Mouse (Mus musculus) liver, embryonic 15.5 days (tissue): ENCODE results near the gene Coro1b. TPM values are rescaled to one million over a fixed set of nuclear protein-coding genes. Genes with fewer than 3 reads are reported as not detected.
"Not testable (repeated sequence)": the region's sequence is repeated elsewhere in the genome, so short reads cannot be mapped to it uniquely, and the experiment has no call there.

Experiments used
- ATAC-seq: fragments of 200-750 bp; cut with Nextera tagmentation; 2 replicates; pipeline ENCODE4 v1.8.0; 2017; ENCODE audit warnings: moderate number of reproducible peaks, mild to moderate bottlenecking, moderate library complexity; ENCODE audit not compliant: insufficient read depth
- H3K27ac ChIP-seq: fragments of 300-500 bp; sonication (generic); replicated peaks from 2 replicates; pipeline ENCODE4 v1.5.1; 2015; ENCODE audit warnings: mild to moderate bottlenecking, inconsistent platforms
- H3K27me3 ChIP-seq: fragments of 300-500 bp; sonication (generic); 2 replicates; pipeline ENCODE4 v1.6.1; 2015; ENCODE audit warnings: mild to moderate bottlenecking, inconsistent platforms
- H3K36me3 ChIP-seq: fragments of 300-500 bp; sonication (generic); replicated peaks from 2 replicates; pipeline ENCODE4 v1.6.1; 2015; ENCODE audit warnings: moderate library complexity, mild to moderate bottlenecking, inconsistent platforms
- H3K4me1 ChIP-seq: fragments of 300-500 bp; sonication (generic); replicated peaks from 2 replicates; pipeline ENCODE4 v1.6.1; 2015; ENCODE audit warnings: inconsistent platforms
- H3K4me2 ChIP-seq: fragments of 300-500 bp; sonication (generic); 2 replicates; pipeline ENCODE4 v1.6.1; 2015; ENCODE audit warnings: moderate library complexity, mild to moderate bottlenecking, inconsistent platforms
- H3K4me3 ChIP-seq: fragments of 300-500 bp; sonication (generic); replicated peaks from 2 replicates; pipeline ENCODE4 v1.5.1; 2015; ENCODE audit warnings: mild to moderate bottlenecking, inconsistent platforms
- H3K9ac ChIP-seq: fragments of 300-500 bp; sonication (generic); 2 replicates; pipeline ENCODE4 v1.6.1; 2015; ENCODE audit warnings: moderate library complexity, mild to moderate bottlenecking, inconsistent platforms
- H3K9me3 ChIP-seq: fragments of 300-500 bp; sonication (generic); replicated peaks from 2 replicates; pipeline ENCODE4 v1.6.1; 2016; ENCODE audit warnings: inconsistent platforms
- WGBS: fragments of 180-500 bp; shearing (Covaris S2); methylation state at CpG from one replicate; pipeline ENCODE4 v1.1.7; 2015; ENCODE audit warnings: mixed read lengths; ENCODE audit not compliant: insufficient replicate concordance; 5-methylcytosine and 5-hydroxymethylcytosine counted together
- polyA plus RNA-seq: library from polyadenylated mRNA; unstranded; fragments of >200 nt; fragmentation: Nextera tagmentation; extraction: Ambion mirVana; gene quantifications from 2 replicates; pipeline ENCODE4 v1.2.1, GENCODE M21; 2015

The Coro1b gene
- polyA plus RNA-seq, 1 experiment from 2014 or later = 71.8 TPM

- H3K4me2 ChIP-seq = peak overlapping the region; percentile 80
- peaks cover 19% of the 10 kb centered on the region for H3K36me3 ChIP-seq
- whole genome bisulfite sequencing = 2% methylated on average over 38 of the region's 38 CpGs
- peaks cover 60% of the 10 kb centered on the region for H3K4me1 ChIP-seq
- H3K4me3 ChIP-seq = peak overlapping the region; percentile 59
- H3K9me3 ChIP-seq = no peaks in the 10 kb centered on the region
- H3K27ac ChIP-seq = peak overlapping the region; percentile 79
- no peaks in the 10 kb centered on the region for H3K27me3 ChIP-seq
- ATAC-seq = peak; percentile 56
- peak overlapping the region; percentile 49 for H3K9ac ChIP-seq
Measured at GRCm38 (mm10) chr19:4121097-4121805, 27.2 kb upstream of the Coro1b start.

GRCm38 (mm10) chr19:4121896-4122295, 26.5 kb upstream of the Coro1b start:
- not testable (repeated sequence) for H3K9me3 ChIP-seq, H3K9ac ChIP-seq, H3K27me3 ChIP-seq, ATAC-seq
- Histone ChIP-seq H3K4me1 (peaks cover 67% of the 10 kb centered on the region), H3K4me3 (peak overlapping the region; percentile 59), H3K27ac (peak overlapping the region; percentile 79), H3K4me2 (peak overlapping the region; percentile 80), H3K36me3 (peaks cover 13% of the 10 kb centered on the region)
- WGBS = 35% methylated on average over 6 of the region's 6 CpGs

GRCm38 (mm10) chr19:4122411-4123370, 25.7 kb upstream of the Coro1b start:
- peaks cover 75% of the 10 kb centered on the region for H3K4me1 ChIP-seq
- H3K4me3 ChIP-seq = no peak overlapping the region
- no peaks in the 10 kb centered on the region for H3K27me3 ChIP-seq
- ATAC-seq = no peak
- H3K9ac ChIP-seq = no peak overlapping the region; the same call in 1 of the 2 replicates
- 25% methylated on average over 7 of the region's 7 CpGs for WGBS
- no peaks in the 10 kb centered on the region for H3K9me3 ChIP-seq
- peak overlapping the region; percentile 79 for H3K27ac ChIP-seq
- peak overlapping the region; percentile 31 for H3K4me2 ChIP-seq
- peaks cover 8% of the 10 kb centered on the region; the same call in 1 of the 2 replicates for H3K36me3 ChIP-seq

- H3K27ac ChIP-seq = peak overlapping the region; percentile 79
- ATAC-seq = no peak
- H3K4me3 ChIP-seq = no peak overlapping the region
- H3K4me1 ChIP-seq = peaks cover 89% of the 10 kb centered on the region
- peak overlapping the region; percentile 79; the same call in 1 of the 2 replicates for H3K4me2 ChIP-seq
- no peaks in the 10 kb centered on the region for H3K27me3 ChIP-seq
- no peak overlapping the region for H3K9ac ChIP-seq
- peaks cover 20% of the 10 kb centered on the region for H3K36me3 ChIP-seq
- no peaks in the 10 kb centered on the region for H3K9me3 ChIP-seq
- WGBS = 83% methylated on average over 4 of the region's 4 CpGs
Measured at GRCm38 (mm10) chr19:4124432-4124831, 24.0 kb upstream of the Coro1b start.

GRCm38 (mm10) chr19:4125268-4125667, 23.2 kb upstream of the Coro1b start:
- H3K9me3 ChIP-seq, H3K27me3 ChIP-seq: not testable (repeated sequence)
- Histone ChIP-seq H3K9ac (peak overlapping the region; percentile 43; the same call in 1 of the 2 replicates), H3K4me3 (peak overlapping the region; percentile 77), H3K36me3 (peaks cover 28% of the 10 kb centered on the region), H3K27ac (peak overlapping the region; percentile 79), H3K4me2 (peak overlapping the region; percentile 79), H3K4me1 (peaks cover 89% of the 10 kb centered on the region)
- 13% methylated on average over 4 of the region's 4 CpGs for WGBS
- ATAC-seq = peak; percentile 9

GRCm38 (mm10) chr19:4125741-4126696, 22.4 kb upstream of the Coro1b start, which contains the start of gene Aip:
Gene Aip (minus strand): TSS chr19:4125858.
- H3K4me2 ChIP-seq = peak within 1 kb of the TSS; percentile 79
- no peaks in the 10 kb centered on the region for H3K27me3 ChIP-seq
- H3K9ac ChIP-seq = peak within 1 kb of the TSS; percentile 85
- peak; percentile 91 for ATAC-seq
- peak within 1 kb of the TSS; percentile 77 for H3K4me3 ChIP-seq
- H3K27ac ChIP-seq = peak within 1 kb of the TSS; percentile 79
- H3K9me3 ChIP-seq = no peaks in the 10 kb centered on the region
- peaks cover 31% of the 10 kb centered on the region for H3K36me3 ChIP-seq
- 1% methylated on average over 64 of the region's 64 CpGs for WGBS
- peaks cover 89% of the 10 kb centered on the region for H3K4me1 ChIP-seq

- Histone ChIP-seq H3K4me1 (peaks cover 90% of the 10 kb centered on the region), H3K9me3 (no peaks in the 10 kb centered on the region), H3K4me2 (peak overlapping the region; percentile 79), H3K27me3 (no peaks in the 10 kb centered on the region), H3K9ac (peak overlapping the region; percentile 85), H3K36me3 (peaks cover 40% of the 10 kb centered on the region), H3K27ac (peak overlapping the region; percentile 79), H3K4me3 (peak overlapping the region; percentile 77)
- WGBS = 61% methylated on average over 7 of the region's 7 CpGs
- no peak for ATAC-seq
Measured at GRCm38 (mm10) chr19:4126759-4127495, 21.5 kb upstream of the Coro1b start.

- Histone ChIP-seq H3K27me3 (no peaks in the 10 kb centered on the region), H3K4me1 (peaks cover 71% of the 10 kb centered on the region), H3K9ac (no peak overlapping the region), H3K36me3 (peaks cover 55% of the 10 kb centered on the region), H3K4me3 (0 out of 2 replicates have a peak overlapping the region, but pooled peaks have one; percentile 69), H3K27ac (peak overlapping the region; percentile 87), H3K4me2 (peak overlapping the region; percentile 85), H3K9me3 (no peaks in the 10 kb centered on the region)
- ATAC-seq = no peak
- WGBS = 95% methylated on average over 7 of the region's 7 CpGs
Measured at GRCm38 (mm10) chr19:4129462-4129861, 19.0 kb upstream of the Coro1b start.

- Histone ChIP-seq H3K36me3 (peaks cover 55% of the 10 kb centered on the region), H3K27me3 (no peaks in the 10 kb centered on the region), H3K9ac (peak overlapping the region; percentile 74; the same call in 1 of the 2 replicates), H3K27ac (peak overlapping the region; percentile 87), H3K4me1 (peaks cover 67% of the 10 kb centered on the region), H3K4me3 (peak overlapping the region; percentile 69), H3K9me3 (no peaks in the 10 kb centered on the region), H3K4me2 (peak overlapping the region; percentile 85)
- WGBS = 72% methylated on average over 4 of the region's 4 CpGs
- ATAC-seq = no peak
Measured at GRCm38 (mm10) chr19:4130106-4130505, 18.3 kb upstream of the Coro1b start.

- peak; percentile 82 for ATAC-seq
Measured at GRCm38 (mm10) chr19:4131075-4131474, 17.3 kb upstream of the Coro1b start.

More at GRCm38 (mm10) chr19:4131075-4131474, 17.3 kb upstream of the Coro1b start:
- Histone ChIP-seq H3K36me3 (peaks cover 55% of the 10 kb centered on the region), H3K4me1 (peaks cover 71% of the 10 kb centered on the region), H3K9me3 (no peaks in the 10 kb centered on the region), H3K27ac (peak overlapping the region; percentile 87), H3K4me2 (peak overlapping the region; percentile 85), H3K27me3 (no peaks in the 10 kb centered on the region), H3K9ac (peak overlapping the region; percentile 74), H3K4me3 (peak overlapping the region; percentile 69)
- 27% methylated on average over 5 of the region's 5 CpGs for WGBS
